Mouse (Mus musculus) MEL (cell line): ENCODE data around the gene Unc13b. TPM values are rescaled to one million over a fixed set of nuclear protein-coding genes. Genes with fewer than 3 reads are reported as not detected.

Experiments
- DNase-seq: peaks from one replicate; pipeline ENCODE4 v3.0.0; 2011; ENCODE audit warnings: low read depth, low spot score
- H3K27ac ChIP-seq: 2 replicates; pipeline ENCODE4 v1.5.1; 2012; ENCODE audit warnings: low read depth, mild to moderate bottlenecking, control low read depth, low read length, moderate library complexity; ENCODE audit not compliant: control insufficient read depth
- H3K27me3 ChIP-seq, 2 experiments: fragments of 150-350 bp in 1 of 2; sonication (generic) in 1 of 2; 2 replicates each; pipeline ENCODE4 v1.6.1; 2012; ENCODE audit warnings: low read length in 2 of 2, mild to moderate bottlenecking in 2 of 2, improper control_type of control experiment in 1 of 2, moderate library complexity in 1 of 2; ENCODE audit not compliant: insufficient read depth in 2 of 2, control insufficient read depth in 1 of 2
- H3K36me3 ChIP-seq, 2 experiments: 2 replicates each; pipeline ENCODE4 v1.6.1; 2012 to 2014; ENCODE audit warnings: low read length in 2 of 2, improper control_type of control experiment in 1 of 2, inconsistent platforms in 1 of 2, mild to moderate bottlenecking in 1 of 2; ENCODE audit not compliant: insufficient read depth in 2 of 2, control insufficient read depth in 1 of 2
- H3K4me1 ChIP-seq, 2 experiments: fragments of 150-350 bp in 1 of 2; sonication (generic) in 1 of 2; 2 replicates each; pipeline ENCODE4 v1.6.1; 2012; ENCODE audit warnings: low read length in 2 of 2, improper control_type of control experiment in 1 of 2, mild to moderate bottlenecking in 1 of 2; ENCODE audit not compliant: insufficient read depth in 2 of 2, control insufficient read depth in 1 of 2
- H3K4me3 ChIP-seq, 2 experiments: fragments of 150-350 bp in 1 of 2; sonication (generic) in 1 of 2; 2 replicates each; pipeline ENCODE4 v1.5.1; 2012; ENCODE audit warnings: low read depth in 2 of 2, low read length in 2 of 2, mild to moderate bottlenecking in 2 of 2, moderate library complexity in 2 of 2, control low read depth in 1 of 2, improper control_type of control experiment in 1 of 2; ENCODE audit not compliant: control insufficient read depth in 1 of 2, insufficient read depth in 1 of 2
- H3K79me2 ChIP-seq: 2 replicates; pipeline ENCODE4 v1.6.1; 2012; ENCODE audit warnings: mild to moderate bottlenecking, low read length, moderate library complexity; ENCODE audit not compliant: control insufficient read depth, poor library complexity, insufficient read depth
- H3K9ac ChIP-seq: 2 replicates; pipeline ENCODE4 v1.6.1; 2012; ENCODE audit warnings: low read depth, mild to moderate bottlenecking, control low read depth, low read length, moderate library complexity; ENCODE audit not compliant: control insufficient read depth, poor library complexity, severe bottlenecking
- H3K9me3 ChIP-seq: fragments of 150-350 bp; sonication (generic); replicated peaks from 2 replicates; pipeline ENCODE4 v1.6.1; 2012; ENCODE audit warnings: mild to moderate bottlenecking, low read length, improper control_type of control experiment, moderate library complexity; ENCODE audit not compliant: insufficient read depth
- BHLHE40 ChIP-seq: IDR thresholded peaks from 2 replicates; pipeline ENCODE4 v1.6.1; 2012; ENCODE audit warnings: low read depth, mild to moderate bottlenecking, inconsistent platforms, low read length, improper control_type of control experiment, borderline replicate concordance
- CHD1 ChIP-seq: IDR thresholded peaks from 2 replicates; pipeline ENCODE4 v1.6.1; 2012; ENCODE audit warnings: low read depth, mild to moderate bottlenecking, inconsistent platforms, low read length, improper control_type of control experiment
- CHD2 ChIP-seq: IDR thresholded peaks from 2 replicates; pipeline ENCODE4 v1.6.1; 2011; ENCODE audit warnings: low read length, improper control_type of control experiment
- CTCF ChIP-seq, 3 experiments: IDR thresholded peaks in 2 of 3; conservative IDR thresholded peaks in 1 of 3; 2 replicates each; pipeline ENCODE4 v1.5.1; 2011 to 2012; ENCODE audit warnings: low read length in 3 of 3, low read depth in 2 of 3, mild to moderate bottlenecking in 2 of 3, improper control_type of control experiment in 1 of 3, inconsistent platforms in 1 of 3, mixed read lengths in 1 of 3, moderate library complexity in 1 of 3; ENCODE audit not compliant: control insufficient read depth in 1 of 3, insufficient read depth in 1 of 3, poor library complexity in 1 of 3, severe bottlenecking in 1 of 3
- EP300 ChIP-seq, 2 experiments: IDR thresholded peaks; 2 replicates each; pipeline ENCODE4 v1.6.1; 2011; ENCODE audit warnings: improper control_type of control experiment in 2 of 2, low read length in 2 of 2, low read depth in 1 of 2, mild to moderate bottlenecking in 1 of 2
- GABPA ChIP-seq: IDR thresholded peaks from 2 replicates; pipeline ENCODE4 v1.6.1; 2012; ENCODE audit warnings: low read depth, mild to moderate bottlenecking, inconsistent platforms, low read length, improper control_type of control experiment, moderate library complexity
- HCFC1 ChIP-seq: IDR thresholded peaks from 2 replicates; pipeline ENCODE4 v1.6.1; 2012; ENCODE audit warnings: low read depth, mild to moderate bottlenecking, inconsistent platforms, low read length, improper control_type of control experiment, moderate library complexity
- JUND ChIP-seq: IDR thresholded peaks from 2 replicates; pipeline ENCODE4 v1.6.1; 2011; ENCODE audit warnings: low read depth, mild to moderate bottlenecking, improper control_type of control experiment, low read length
- KAT2A ChIP-seq: conservative IDR thresholded peaks from 2 replicates; pipeline ENCODE4 v1.6.1; 2012; ENCODE audit warnings: low read depth, low read length, improper control_type of control experiment, inconsistent platforms
- MAFK ChIP-seq: IDR thresholded peaks from 2 replicates; pipeline ENCODE4 v1.6.1; 2011; ENCODE audit warnings: low read depth, mild to moderate bottlenecking, low read length, improper control_type of control experiment, borderline replicate concordance
- MAX ChIP-seq: IDR thresholded peaks from 2 replicates; pipeline ENCODE4 v1.6.1; 2011; ENCODE audit warnings: low read length, improper control_type of control experiment
- MAZ ChIP-seq: IDR thresholded peaks from 2 replicates; pipeline ENCODE4 v1.6.1; 2012; ENCODE audit warnings: low read depth, mild to moderate bottlenecking, inconsistent platforms, low read length, improper control_type of control experiment
- MEF2A ChIP-seq: IDR thresholded peaks from 2 replicates; pipeline ENCODE4 v1.6.1; 2014; ENCODE audit warnings: low read depth, mild to moderate bottlenecking, inconsistent platforms, low read length, improper control_type of control experiment; ENCODE audit not compliant: poor library complexity, insufficient replicate concordance, severe bottlenecking; ENCODE audit errors: extremely low read depth
- NELFE ChIP-seq: IDR thresholded peaks from 2 replicates; pipeline ENCODE4 v1.6.1; 2011; ENCODE audit warnings: low read depth, low read length, improper control_type of control experiment
- NRF1 ChIP-seq: IDR thresholded peaks from 2 replicates; pipeline ENCODE4 v1.6.1; 2014; ENCODE audit warnings: low read depth, mild to moderate bottlenecking, inconsistent platforms, low read length, improper control_type of control experiment, moderate library complexity; ENCODE audit not compliant: poor library complexity, insufficient read depth, severe bottlenecking
- POLR2A ChIP-seq, 2 experiments: IDR thresholded peaks; 2 replicates each; pipeline ENCODE4 v1.6.1; 2011 to 2012; ENCODE audit warnings: low read length in 2 of 2, mild to moderate bottlenecking in 2 of 2, control low read depth in 1 of 2, improper control_type of control experiment in 1 of 2, low read depth in 1 of 2, moderate library complexity in 1 of 2; ENCODE audit not compliant: control insufficient read depth in 1 of 2, insufficient read depth in 1 of 2, poor library complexity in 1 of 2
- POLR2AphosphoS2 ChIP-seq: IDR thresholded peaks from 2 replicates; pipeline ENCODE4 v1.6.1; 2011; ENCODE audit warnings: low read length, improper control_type of control experiment
- POLR2AphosphoS5 ChIP-seq: IDR thresholded peaks from 2 replicates; pipeline ENCODE4 v1.6.1; 2012; ENCODE audit warnings: low read depth, borderline replicate concordance, mild to moderate bottlenecking, inconsistent platforms, low read length, moderate library complexity, mixed read lengths
- RAD21 ChIP-seq: IDR thresholded peaks from 2 replicates; pipeline ENCODE4 v1.6.1; 2011; ENCODE audit warnings: mild to moderate bottlenecking, low read depth, low read length, improper control_type of control experiment
- RCOR1 ChIP-seq: IDR thresholded peaks from 2 replicates; pipeline ENCODE4 v1.6.1; 2012; ENCODE audit warnings: low read depth, mild to moderate bottlenecking, inconsistent platforms, low read length, improper control_type of control experiment
- SMC3 ChIP-seq: IDR thresholded peaks from 2 replicates; pipeline ENCODE4 v1.6.1; 2011; ENCODE audit warnings: low read depth, low read length, improper control_type of control experiment
- TAL1 ChIP-seq: IDR thresholded peaks from 2 replicates; pipeline ENCODE4 v1.6.1; 2012; ENCODE audit warnings: mild to moderate bottlenecking, inconsistent platforms, low read length, moderate library complexity, mixed read lengths
- TCF12 ChIP-seq: IDR thresholded peaks from 2 replicates; pipeline ENCODE4 v1.6.1; 2014; ENCODE audit warnings: low read depth, mild to moderate bottlenecking, inconsistent platforms, low read length, improper control_type of control experiment, moderate library complexity
- UBTF ChIP-seq: IDR thresholded peaks from 2 replicates; pipeline ENCODE4 v1.6.1; 2012; ENCODE audit warnings: low read depth, mild to moderate bottlenecking, inconsistent platforms, low read length, improper control_type of control experiment, moderate library complexity, borderline replicate concordance; ENCODE audit not compliant: insufficient read depth
- USF1 ChIP-seq: IDR thresholded peaks from 2 replicates; pipeline ENCODE4 v1.6.1; 2014; ENCODE audit warnings: low read depth, mild to moderate bottlenecking, inconsistent platforms, low read length, improper control_type of control experiment, moderate library complexity
- USF2 ChIP-seq, 2 experiments: IDR thresholded peaks; 2 replicates each; pipeline ENCODE4 v1.6.1; 2011 to 2012; ENCODE audit warnings: improper control_type of control experiment in 2 of 2, low read length in 2 of 2, borderline replicate concordance in 1 of 2, inconsistent platforms in 1 of 2, low read depth in 1 of 2, mild to moderate bottlenecking in 1 of 2; ENCODE audit not compliant: insufficient read depth in 1 of 2
- ZMIZ1 ChIP-seq: IDR thresholded peaks from 2 replicates; pipeline ENCODE4 v1.6.1; 2012; ENCODE audit warnings: low read depth, mild to moderate bottlenecking, inconsistent platforms, low read length, improper control_type of control experiment, moderate library complexity
- ZNF384 ChIP-seq: IDR thresholded peaks from 2 replicates; pipeline ENCODE4 v1.6.1; 2012; ENCODE audit warnings: low read depth, mild to moderate bottlenecking, inconsistent platforms, low read length, improper control_type of control experiment
- polyA plus RNA-seq, 2 experiments: library from polyadenylated mRNA; stranded (reverse) in 1 of 2; unstranded in 1 of 2; fragments of >175 nt in 1 of 2; fragments of >200 nt in 1 of 2; gene quantifications; 2 replicates each; pipeline versions ENCODE4 v1.2.1 to v1.2.4; 2012; ENCODE audit warnings: low replicate concordance in 2 of 2, low read depth in 1 of 2; ENCODE audit not compliant: insufficient read length in 2 of 2, insufficient read depth in 1 of 2, missing spikeins in 1 of 2
- total RNA-seq: library from RNA; depleted of rRNA; stranded (reverse); fragments of 300-350 nt; gene quantifications from 2 replicates; pipeline ENCODE4 v1.2.3, GENCODE M21; 2012

Unc13b gene
- total and polyA plus RNA-seq, 3 experiments: 5.4 to 9.6 TPM; not detected in 1

GRCm38 (mm10) chr4:43030780-43031230 is 27.9 kb upstream of the Unc13b start:
- no peaks in the 10 kb centered on the region for H3K27me3 ChIP-seq
- peaks cover 1 to 5% of the 10 kb centered on the region in 2 experiments; a peak in 3 of 4 replicates for H3K36me3 ChIP-seq
- H3K9ac ChIP-seq: peak overlapping the region; percentile 88
- peaks cover 4 to 9% of the 10 kb centered on the region in 2 experiments; a peak in 3 of 4 replicates for H3K4me1 ChIP-seq
- no peaks in the 10 kb centered on the region for H3K9me3 ChIP-seq
- peaks cover 16% of the 10 kb centered on the region for H3K79me2 ChIP-seq
- H3K27ac ChIP-seq: peak overlapping the region; percentile 75
- TF ChIP-seq KAT2A: no peak
- H3K4me3 ChIP-seq: peak overlapping the region; percentile 84 to 93
- DNase-seq: peak; percentile 57

GRCm38 (mm10) chr4:43031237-43031995 is 27.3 kb upstream of the Unc13b start, which contains the start of gene Stoml2:
Gene Stoml2, minus strand, starts transcription at chr4:43031710.
- peak within 1 kb of the TSS; percentile 84 to 93 for H3K4me3 ChIP-seq
- H3K79me2 ChIP-seq: peaks cover 16% of the 10 kb centered on the region
- peaks cover 4 to 9% of the 10 kb centered on the region in 2 experiments; a peak in 3 of 4 replicates for H3K4me1 ChIP-seq
- no peaks in the 10 kb centered on the region for H3K27me3 ChIP-seq
- H3K9ac ChIP-seq: peak within 1 kb of the TSS; percentile 88
- peak; percentile 96 for DNase-seq
- H3K27ac ChIP-seq: peak within 1 kb of the TSS; percentile 75
- peaks cover 1 to 5% of the 10 kb centered on the region in 2 experiments; a peak in 3 of 4 replicates for H3K36me3 ChIP-seq
- H3K9me3 ChIP-seq: no peaks in the 10 kb centered on the region
- TF ChIP-seq NELFE (peak; percentile 94), USF1 (peak; percentile 49; the same call in 1 of the 2 replicates), KAT2A (peak; percentile 82), SMC3 (peak; percentile 13; the same call in 1 of the 2 replicates), MAFK (no peak), MAX (peak; percentile 63; the same call in 1 of the 2 replicates), BHLHE40 (no peak), CHD1 (peak; percentile 59; the same call in 1 of the 2 replicates), EP300 (IDR thresholded peaks at IDR 0.05; ENCODE audit: low read depth in 1 of 2, low read length in 2 of 2) (peak in 1 of 2 experiments; percentile 25; a peak in 1 of 4 replicates), CHD2 (no peak), MEF2A (no peak), NRF1 (no peak), CTCF (IDR thresholded peaks at IDR 0.05 in 2 of 3, conservative IDR thresholded peaks at IDR 0.05 in 1 of 3; ENCODE audit: control insufficient read depth in 1 of 3, insufficient read depth in 1 of 3, low read depth in 2 of 3, low read length in 3 of 3, poor library complexity in 1 of 3, severe bottlenecking in 1 of 3) (peak in 2 of 3 experiments; percentile 2 to 46; a peak in 2 of 6 replicates), TAL1 (no peak), HCFC1 (peak; percentile 97), TCF12 (peak; percentile 77), JUND (no peak), POLR2AphosphoS2 (peak; percentile 80), ZNF384 (peak; percentile 61), UBTF (no peak), RAD21 (no peak), RCOR1 (no peak), POLR2A (IDR thresholded peaks at IDR 0.05; ENCODE audit: control insufficient read depth in 1 of 2, insufficient read depth in 1 of 2, low read depth in 1 of 2, low read length in 2 of 2, poor library complexity in 1 of 2) (peak; percentile 49 to 82; a peak in 3 of 4 replicates), MAZ (peak; percentile 93), USF2 (IDR thresholded peaks at IDR 0.05; ENCODE audit: borderline replicate concordance in 1 of 2, insufficient read depth in 1 of 2, low read depth in 1 of 2, low read length in 2 of 2) (no peak), GABPA (peak; percentile 62; the same call in 1 of the 2 replicates), ZMIZ1 (peak; percentile 82), POLR2AphosphoS5 (no peak)
